In the genomic region with DNA sequence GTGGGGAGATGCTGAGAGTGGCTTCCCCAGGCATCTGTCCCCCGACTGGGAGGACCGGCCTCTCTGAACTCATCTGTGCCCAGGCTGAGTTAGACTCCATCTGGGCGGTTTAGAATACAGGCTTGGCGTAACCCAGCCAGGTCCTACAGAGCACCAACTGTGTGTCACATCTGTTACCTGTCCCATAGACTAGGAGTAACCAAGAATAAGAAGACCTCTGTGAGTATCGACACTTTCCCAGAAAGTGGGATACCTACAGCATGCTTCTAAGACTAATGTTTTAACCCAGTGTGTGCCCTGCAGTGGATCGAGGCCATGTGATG, we compare ENCODE assay signal across 11 mouse cellular contexts.
DNase-seq lines count a peak whose midpoint lies in the region; ATAC-seq and TF ChIP-seq lines count a peak whose summit lies in the region.
"Had no signal": no experiment of that assay in that cellular context is flagged by ENCODE, and none has a peak within 500 bp of the region (broad histone marks: within the 10 kb centered on the region; RNA-seq: fewer than 3 reads in every experiment).

No protein-coding gene starts in this region.

- H3K4me3 ChIP-seq in heart, embryonic 13.5 days, result peak overlapping the region; percentile 41
- peak overlapping the region; percentile 47 for H3K4me3 ChIP-seq in embryonic facial prominence, embryonic 10.5 days
- H3K4me3 ChIP-seq in forebrain, postnatal 0 days (ENCODE audit: low read depth, low read length), result no peak overlapping the region
- H3K4me3 ChIP-seq in midbrain, embryonic 13.5 days (replicated peaks), result peak overlapping the region; percentile 24; the same call in 1 of the 2 replicates
- H3K4me3 ChIP-seq in gastrocnemius, adult 2 months, result no peak overlapping the region
- H3K4me3 ChIP-seq: liver, embryonic 15.5 days had no signal

- H3K36me3 ChIP-seq in heart, embryonic 13.5 days, result no peaks in the 10 kb centered on the region
- no peaks in the 10 kb centered on the region for H3K36me3 ChIP-seq in embryonic facial prominence, embryonic 10.5 days (replicated peaks)
- H3K36me3 ChIP-seq in forebrain, postnatal 0 days (ENCODE audit: insufficient read depth), result no peaks in the 10 kb centered on the region
- no peaks in the 10 kb centered on the region for H3K36me3 ChIP-seq in midbrain, embryonic 13.5 days
- H3K36me3 ChIP-seq: liver, embryonic 15.5 days had no signal

- no peaks in the 10 kb centered on the region for H3K9me3 ChIP-seq in heart, embryonic 13.5 days
- no peaks in the 10 kb centered on the region; the same call in 1 of the 2 replicates for H3K9me3 ChIP-seq in embryonic facial prominence, embryonic 10.5 days
- H3K9me3 ChIP-seq in forebrain, postnatal 0 days (ENCODE audit: low read length), result no peaks in the 10 kb centered on the region
- no peaks in the 10 kb centered on the region for H3K9me3 ChIP-seq in midbrain, embryonic 13.5 days
- H3K9me3 ChIP-seq: liver, embryonic 15.5 days had no signal

- 42% methylated on average over 6 of the region's 6 CpGs for WGBS in heart, embryonic 13.5 days
- WGBS in embryonic facial prominence, embryonic 10.5 days, result 36% methylated on average over 6 of the region's 6 CpGs
- 39% methylated on average over 6 of the region's 6 CpGs for WGBS in forebrain, postnatal 0 days
- 33% methylated on average over 6 of the region's 6 CpGs for WGBS in midbrain, embryonic 13.5 days

- H3K4me1 ChIP-seq in heart, embryonic 13.5 days, result peaks cover 13% of the 10 kb centered on the region; the same call in 1 of the 2 replicates
- H3K4me1 ChIP-seq in embryonic facial prominence, embryonic 10.5 days, result peaks cover 20% of the 10 kb centered on the region
- peaks cover 14% of the 10 kb centered on the region; the same call in 1 of the 2 replicates for H3K4me1 ChIP-seq in forebrain, postnatal 0 days (ENCODE audit: insufficient read depth)
- peaks cover 37% of the 10 kb centered on the region for H3K4me1 ChIP-seq in midbrain, embryonic 13.5 days (replicated peaks)
- H3K4me1 ChIP-seq: liver, embryonic 15.5 days had no signal

- no peak overlapping the region for H3K27ac ChIP-seq in heart, embryonic 13.5 days (replicated peaks)
- no peak overlapping the region for H3K27ac ChIP-seq in embryonic facial prominence, embryonic 10.5 days (replicated peaks)
- H3K27ac ChIP-seq in forebrain, postnatal 0 days (ENCODE audit: low read depth, low read length), result no peak overlapping the region; the same call in 1 of the 2 replicates
- H3K27ac ChIP-seq in midbrain, embryonic 13.5 days, result peak overlapping the region; percentile 80
- H3K27ac ChIP-seq in gastrocnemius, adult 2 months, result no peak overlapping the region
- H3K27ac ChIP-seq: liver, embryonic 15.5 days had no signal

- DNase-seq in heart, adult 18-20 months, result no peak
- no peak for DNase-seq in embryonic facial prominence, embryonic 10.5 days (ENCODE audit: low spot score)
- no peak for DNase-seq in forebrain, postnatal 0 days
- DNase-seq in gastrocnemius, postnatal 14 days, result no peak
- DNase-seq in gastrocnemius, adult 2 months, result no peak
- DNase-seq in thymus, postnatal 25 days, result no peak
- DNase-seq: layer of hippocampus, postnatal 36 days; thymus, adult 18-20 months had no signal

- peaks cover 71% of the 10 kb centered on the region for H3K27me3 ChIP-seq in heart, embryonic 13.5 days (replicated peaks)
- H3K27me3 ChIP-seq in embryonic facial prominence, embryonic 10.5 days (replicated peaks; ENCODE audit: low read depth, poor library complexity, severe bottlenecking), result peaks cover 72% of the 10 kb centered on the region
- no peaks in the 10 kb centered on the region; the same call in 1 of the 2 replicates for H3K27me3 ChIP-seq in forebrain, postnatal 0 days (ENCODE audit: insufficient read depth, low read length)
- H3K27me3 ChIP-seq in midbrain, embryonic 13.5 days, result peaks cover 22% of the 10 kb centered on the region

- no peak overlapping the region; the same call in 1 of the 2 replicates for H3K9ac ChIP-seq in heart, embryonic 13.5 days
- no peak overlapping the region; the same call in 1 of the 2 replicates for H3K9ac ChIP-seq in forebrain, postnatal 0 days
- H3K9ac ChIP-seq in midbrain, embryonic 13.5 days (replicated peaks), result peak overlapping the region; percentile 49
- H3K9ac ChIP-seq: liver, embryonic 15.5 days had no signal

- intact Hi-C loops in gastrocnemius, postnatal 14 days (cut with DNase I; ENCODE audit: low total_unique reads), result loop anchor here (5.0 kb wide), 1 partner anchor 48 kb away; no protein-coding TSS in a partner anchor
- intact Hi-C loops in gastrocnemius, adult 2 months (cut with DNase I), result no loop called here

- no peak for TF ChIP-seq CTCF in forebrain, postnatal 0 days (IDR thresholded peaks at IDR 0.05; ENCODE audit: low read depth)
- no peak for TF ChIP-seq CTCF in gastrocnemius, adult 2 months (IDR thresholded peaks at IDR 0.05)

- ATAC-seq in heart, embryonic 13.5 days (ENCODE audit: extremely low read depth, insufficient number of reproducible peaks, low FRiP score, low TSS enrichment), result no peak
- ATAC-seq in forebrain, postnatal 0 days, result no peak
- ATAC-seq in midbrain, embryonic 13.5 days, result no peak

- H3K4me2 ChIP-seq in heart, embryonic 13.5 days, result peak overlapping the region; percentile 66
- H3K4me2 ChIP-seq in forebrain, postnatal 0 days (ENCODE audit: low read depth), result peak overlapping the region; percentile 36; the same call in 1 of the 2 replicates
- H3K4me2 ChIP-seq in midbrain, embryonic 13.5 days (replicated peaks), result peak overlapping the region; percentile 52
- H3K4me2 ChIP-seq: liver, embryonic 15.5 days had no signal

Comparison
In these comparisons a context has a peak if more than half of its experiments do, and no peak if none do; other contexts are left out.
1. H3K4me3 ChIP-seq: peak in heart, embryonic 13.5 days (single experiment), embryonic facial prominence, embryonic 10.5 days (single experiment) and midbrain, embryonic 13.5 days (single experiment); none in forebrain, postnatal 0 days (single experiment) and gastrocnemius, adult 2 months (single experiment).
2. Peak in every context shown above with its lines, with median percentiles within 50 percentile points of each other: H3K4me2 ChIP-seq.